Mouse (Mus musculus) kidney, postnatal 0 days (tissue): Measurements from ENCODE around the gene Nfkb1. TPM values are rescaled to one million over a fixed set of nuclear protein-coding genes. Genes with fewer than 3 reads are reported as not detected.
A peak's percentile ranks its signal among the peaks of the same experiment; 100 is the strongest.

Source experiments
- ATAC-seq: fragments of 200-750 bp; cut with Nextera tagmentation; replicated peaks from 2 replicates; pipeline ENCODE4 v1.8.0; 2017; ENCODE audit warnings: low read depth, moderate number of reproducible peaks, moderate TSS enrichment, moderate library complexity; ENCODE audit not compliant: low FRiP score
- DNase-seq: peaks from one replicate; pipeline ENCODE4 v3.0.0-alpha.2; 2016; ENCODE audit warnings: low spot score
- H3K27ac ChIP-seq: fragments of 300-500 bp; sonication (generic); 2 replicates; pipeline ENCODE4 v1.5.1; 2014; ENCODE audit warnings: mild to moderate bottlenecking
- H3K27me3 ChIP-seq: fragments of 300-500 bp; sonication (generic); 2 replicates; pipeline ENCODE4 v1.6.1; 2014; ENCODE audit warnings: low read length, mixed read lengths; ENCODE audit not compliant: insufficient read depth
- H3K36me3 ChIP-seq: fragments of 300-500 bp; sonication (generic); 2 replicates; pipeline ENCODE4 v1.6.1; 2014; ENCODE audit warnings: low read length, mixed read lengths; ENCODE audit not compliant: insufficient read depth
- H3K4me1 ChIP-seq: fragments of 300-500 bp; sonication (generic); replicated peaks from 2 replicates; pipeline ENCODE4 v1.6.1; 2014; ENCODE audit warnings: antibody characterized with exemption, low read length, mixed read lengths; ENCODE audit not compliant: insufficient read depth
- H3K4me2 ChIP-seq: fragments of 300-500 bp; sonication (generic); 2 replicates; pipeline ENCODE4 v1.6.1; 2014; ENCODE audit warnings: mild to moderate bottlenecking, low read length, moderate library complexity, mixed read lengths
- H3K4me3 ChIP-seq: fragments of 300-500 bp; sonication (generic); replicated peaks from 2 replicates; pipeline ENCODE4 v1.5.1; 2014; ENCODE audit warnings: low read depth, low read length
- H3K9ac ChIP-seq: fragments of 300-500 bp; sonication (generic); 2 replicates; pipeline ENCODE4 v1.6.1; 2014; ENCODE audit warnings: low read depth, low read length
- H3K9me3 ChIP-seq: fragments of 300-500 bp; sonication (generic); replicated peaks from 2 replicates; pipeline ENCODE4 v1.6.1; 2016; ENCODE audit warnings: low read length, inconsistent platforms, mixed read lengths
- CTCF ChIP-seq: IDR thresholded peaks from 2 replicates; pipeline ENCODE4 v1.5.1; 2016; ENCODE audit warnings: antibody characterized with exemption, low read depth, mild to moderate bottlenecking, moderate library complexity
- WGBS: fragments of 180-500 bp; shearing (Covaris S2); extraction: QIAGEN DNeasy Blood & Tissue Kit; methylation state at CpG from one replicate; pipeline ENCODE4 v1.1.7; 2014; 5-methylcytosine and 5-hydroxymethylcytosine counted together
- polyA plus RNA-seq: library from polyadenylated mRNA; unstranded; fragments of >200 nt; fragmentation: Nextera tagmentation; extraction: Ambion mirVana; gene quantifications from 2 replicates; pipeline ENCODE4 v1.2.1, GENCODE M21; 2015

The Nfkb1 gene
- polyA plus RNA-seq, 1 experiment from 2014 or later: 19.3 TPM

DNA sequence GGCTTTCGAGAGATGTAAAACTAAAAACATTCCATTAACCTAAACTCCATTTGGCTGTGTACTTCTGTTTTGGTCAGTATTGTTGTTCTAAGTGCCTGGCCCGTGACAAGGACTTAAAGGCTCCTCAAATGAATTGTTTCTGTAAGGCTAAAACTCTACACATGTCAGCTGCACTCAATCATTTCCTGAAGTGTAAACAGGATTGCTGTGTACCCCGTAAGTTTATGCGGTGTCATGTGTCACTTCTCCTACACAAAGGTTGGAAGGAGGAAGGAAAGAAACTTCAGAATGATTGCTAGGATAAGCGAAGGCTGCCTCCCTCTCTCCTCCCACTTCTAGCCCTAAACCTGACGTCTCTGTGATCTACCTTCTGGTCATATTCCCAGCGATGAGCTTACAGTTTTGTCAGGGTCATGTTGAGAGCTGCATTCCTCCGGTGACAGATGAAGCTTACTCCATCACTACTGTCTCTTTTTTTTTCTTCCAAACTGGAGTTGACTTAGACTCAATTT is 10.0 kb downstream of the Nfkb1 start:
- ATAC-seq: peak; percentile 63; the same call in 1 of the 2 replicates
- no peak overlapping the region for H3K27ac ChIP-seq

DNA sequence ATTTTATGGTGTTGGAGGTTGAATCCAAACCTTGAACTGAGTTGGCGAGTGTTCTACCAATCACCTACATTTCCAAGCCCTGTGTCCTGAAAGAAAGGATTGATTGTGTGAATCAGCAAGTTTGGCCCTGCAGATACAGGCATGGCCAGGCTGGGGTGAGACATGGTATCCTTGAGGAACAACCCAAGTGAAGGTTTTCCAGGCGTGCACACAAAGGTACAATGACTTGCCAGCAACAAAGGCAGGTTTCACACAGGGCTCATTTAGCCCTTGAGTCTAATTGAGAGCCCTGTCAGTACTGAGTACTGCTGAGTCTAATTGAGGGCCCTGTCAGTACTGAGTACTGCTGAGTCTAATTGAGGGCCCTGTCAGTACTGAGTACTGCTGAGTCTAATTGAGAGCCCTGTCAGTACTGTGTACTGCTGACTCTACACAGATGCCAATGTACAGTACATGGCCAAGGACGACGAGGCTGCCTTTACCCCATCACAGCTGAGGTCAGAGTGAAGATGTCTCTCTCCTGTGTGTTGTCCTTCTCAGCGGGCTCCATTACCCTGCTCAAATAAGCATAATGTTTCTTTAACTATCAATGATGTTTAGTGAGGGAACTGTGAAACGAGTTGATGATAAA is 11.0 kb downstream of the Nfkb1 start:
- Histone ChIP-seq H3K9ac (no peak overlapping the region), H3K4me3 (no peak overlapping the region), H3K27me3 (no peaks in the 10 kb centered on the region), H3K4me2 (no peak overlapping the region), H3K27ac (no peak overlapping the region), H3K36me3 (peaks cover 3% of the 10 kb centered on the region; the same call in 1 of the 2 replicates), H3K4me1 (peaks cover 29% of the 10 kb centered on the region), H3K9me3 (no peaks in the 10 kb centered on the region)
- ATAC-seq (no peak), DNase-seq (no peak)
- WGBS: 68% methylated on average over 6 of the region's 6 CpGs
- TF ChIP-seq CTCF: no peak

More for the DNA sequence above, 10.0 kb downstream of the Nfkb1 start:
- DNase-seq: peak; percentile 76
- WGBS: 14% methylated on average over 8 of the region's 8 CpGs
- H3K9ac ChIP-seq: no peak overlapping the region
- no peak overlapping the region for H3K4me2 ChIP-seq
- no peak overlapping the region for H3K4me3 ChIP-seq
- H3K36me3 ChIP-seq: peaks cover 3% of the 10 kb centered on the region; the same call in 1 of the 2 replicates
- no peaks in the 10 kb centered on the region for H3K27me3 ChIP-seq
- no peak for TF ChIP-seq CTCF
- no peaks in the 10 kb centered on the region for H3K9me3 ChIP-seq
- peaks cover 26% of the 10 kb centered on the region for H3K4me1 ChIP-seq

DNA sequence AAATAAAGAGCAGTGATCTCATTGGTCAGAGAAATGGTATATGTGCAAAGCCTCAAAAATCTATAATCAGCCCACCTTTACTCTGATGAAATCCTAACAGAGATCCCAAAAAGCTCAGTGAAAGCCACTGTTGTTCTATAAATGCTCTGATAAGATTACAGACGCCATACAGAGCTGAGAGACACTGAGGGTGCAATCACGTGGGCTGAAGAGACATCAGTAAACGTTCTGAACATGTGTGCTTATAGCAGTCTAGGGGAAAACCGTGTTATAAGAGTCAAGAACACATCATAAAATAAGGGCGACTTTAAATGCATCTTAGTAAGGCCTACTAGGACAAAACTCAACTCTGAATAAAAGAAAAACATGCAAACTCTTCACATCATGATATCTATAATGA is 14.3 kb downstream of the Nfkb1 start:
- Histone ChIP-seq H3K27me3 (no peaks in the 10 kb centered on the region), H3K4me2 (no peak overlapping the region), H3K4me3 (no peak overlapping the region), H3K36me3 (peaks cover 3% of the 10 kb centered on the region; the same call in 1 of the 2 replicates), H3K27ac (no peak overlapping the region), H3K9me3 (no peaks in the 10 kb centered on the region), H3K9ac (no peak overlapping the region), H3K4me1 (0 out of 2 replicates have a peak, but pooled peaks cover 20% of the 10 kb centered on the region)
- DNase-seq (no peak), ATAC-seq (no peak)
- 77% methylated on average over 5 of the region's 5 CpGs for WGBS
- TF ChIP-seq CTCF: no peak

DNA sequence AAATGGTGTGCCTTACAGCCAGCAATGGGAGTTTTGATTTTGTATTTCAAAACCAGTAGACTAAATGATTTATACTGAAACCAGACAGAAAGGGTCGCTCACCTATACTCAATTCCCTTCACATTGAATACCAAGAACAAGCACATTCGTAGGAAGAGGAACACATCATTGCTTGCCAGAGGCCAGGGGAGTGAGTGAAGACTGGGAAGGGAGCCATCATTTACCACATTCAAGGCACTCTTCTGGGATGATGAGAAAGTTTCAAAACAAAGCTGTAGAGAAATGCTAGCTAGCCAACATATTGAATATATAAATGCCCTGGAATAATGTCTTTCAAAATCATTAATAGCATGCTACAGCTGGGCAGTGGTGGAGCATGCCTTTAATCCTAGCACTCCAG is 15.0 kb downstream of the Nfkb1 start:
- no peak for DNase-seq
- no peak overlapping the region for H3K4me3 ChIP-seq
- 0 out of 2 replicates have a peak, but pooled peaks cover 13% of the 10 kb centered on the region for H3K4me1 ChIP-seq
- TF ChIP-seq CTCF: no peak
- no peak overlapping the region for H3K4me2 ChIP-seq
- no peak overlapping the region for H3K9ac ChIP-seq
- WGBS: 71% methylated on average over 2 of the region's 2 CpGs
- no peak for ATAC-seq
- H3K36me3 ChIP-seq: peaks cover 3% of the 10 kb centered on the region; the same call in 1 of the 2 replicates
- H3K27me3 ChIP-seq: no peaks in the 10 kb centered on the region
- H3K27ac ChIP-seq: no peak overlapping the region
- H3K9me3 ChIP-seq: no peaks in the 10 kb centered on the region

DNA sequence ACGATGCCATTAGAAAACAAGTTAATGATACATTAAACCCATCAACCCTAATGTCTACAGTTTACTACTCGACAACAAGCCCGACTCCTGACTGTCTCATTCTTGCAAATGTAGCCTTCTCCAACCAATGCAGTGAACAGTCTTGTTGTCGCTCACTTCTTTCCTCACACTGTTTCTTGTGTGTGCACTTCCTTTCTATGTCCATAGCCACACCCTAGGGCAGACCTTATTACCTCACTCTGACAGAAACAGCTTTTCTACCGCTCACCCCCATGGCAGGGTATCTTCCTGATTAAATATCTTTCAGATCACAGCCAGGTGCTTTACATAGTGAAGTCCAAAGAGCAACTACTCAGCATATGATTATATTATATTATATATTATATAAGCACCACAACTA is 15.9 kb downstream of the Nfkb1 start:
- Histone ChIP-seq H3K9ac (no peak overlapping the region), H3K27me3 (no peaks in the 10 kb centered on the region), H3K4me3 (no peak overlapping the region), H3K27ac (no peak overlapping the region), H3K36me3 (peaks cover 3% of the 10 kb centered on the region; the same call in 1 of the 2 replicates), H3K4me2 (peak overlapping the region; percentile 31; the same call in 1 of the 2 replicates), H3K9me3 (no peaks in the 10 kb centered on the region), H3K4me1 (0 out of 2 replicates have a peak, but pooled peaks cover 4% of the 10 kb centered on the region)
- ATAC-seq (peak; percentile 43; the same call in 1 of the 2 replicates), DNase-seq (no peak)
- 39% methylated on average over 5 of the region's 5 CpGs for WGBS
- no peak for TF ChIP-seq CTCF

DNA sequence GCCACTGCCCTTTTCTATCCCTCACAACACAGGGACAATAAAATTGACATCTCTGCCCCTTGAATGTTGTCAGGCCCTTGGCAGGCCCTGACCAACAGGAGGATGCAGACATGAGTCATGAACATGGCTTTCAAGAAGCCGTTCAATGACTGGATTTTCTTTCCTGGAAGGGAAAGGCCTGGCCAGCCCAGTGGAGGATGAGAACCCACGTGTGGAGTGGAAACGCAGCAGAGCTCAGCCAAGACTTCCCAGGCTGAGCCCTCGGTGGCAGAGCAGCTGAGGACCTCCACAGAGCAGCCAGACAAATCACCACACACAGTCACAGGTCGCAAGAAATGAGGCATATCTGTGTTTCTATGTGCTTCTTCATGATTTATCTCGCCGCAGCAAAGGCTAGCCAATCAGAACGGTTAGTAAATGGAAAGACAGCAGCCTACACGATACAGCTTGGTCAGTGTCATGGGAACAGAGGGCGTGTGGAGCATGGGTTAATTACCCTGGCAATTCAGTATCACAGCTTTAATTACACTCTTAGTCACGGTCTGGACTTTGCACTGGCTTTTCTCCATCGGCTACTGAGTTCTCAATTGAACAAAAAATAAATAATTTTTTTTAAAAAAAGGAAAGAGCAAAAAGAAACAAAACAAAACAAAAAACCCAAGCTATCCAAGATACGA is 16.5 kb downstream of the Nfkb1 start:
- Histone ChIP-seq H3K9me3 (no peaks in the 10 kb centered on the region), H3K9ac (no peak overlapping the region), H3K4me1 (0 out of 2 replicates have a peak, but pooled peaks cover 4% of the 10 kb centered on the region), H3K27ac (no peak overlapping the region), H3K36me3 (peaks cover under 1% of the 10 kb centered on the region; the same call in 1 of the 2 replicates), H3K4me3 (no peak overlapping the region), H3K27me3 (no peaks in the 10 kb centered on the region), H3K4me2 (peak overlapping the region; percentile 31; the same call in 1 of the 2 replicates)
- ATAC-seq (peak; percentile 88), DNase-seq (peak; percentile 81)
- TF ChIP-seq CTCF: no peak
- 23% methylated on average over 13 of the region's 13 CpGs for WGBS
